Mouse (Mus musculus) left cerebral cortex, adult 9 months (tissue): ENCODE measurements around the gene Zscan22.
"Not testable (repeated sequence)": the region's sequence is repeated elsewhere in the genome, so short reads cannot be mapped to it uniquely, and the experiment has no call there.

Source experiments
- DNase-seq, 2 experiments: peaks; one replicate each; pipeline ENCODE4 v3.0.0; 2022; ENCODE audit warnings: low spot score in 2 of 2

The Zscan22 gene

DNA sequence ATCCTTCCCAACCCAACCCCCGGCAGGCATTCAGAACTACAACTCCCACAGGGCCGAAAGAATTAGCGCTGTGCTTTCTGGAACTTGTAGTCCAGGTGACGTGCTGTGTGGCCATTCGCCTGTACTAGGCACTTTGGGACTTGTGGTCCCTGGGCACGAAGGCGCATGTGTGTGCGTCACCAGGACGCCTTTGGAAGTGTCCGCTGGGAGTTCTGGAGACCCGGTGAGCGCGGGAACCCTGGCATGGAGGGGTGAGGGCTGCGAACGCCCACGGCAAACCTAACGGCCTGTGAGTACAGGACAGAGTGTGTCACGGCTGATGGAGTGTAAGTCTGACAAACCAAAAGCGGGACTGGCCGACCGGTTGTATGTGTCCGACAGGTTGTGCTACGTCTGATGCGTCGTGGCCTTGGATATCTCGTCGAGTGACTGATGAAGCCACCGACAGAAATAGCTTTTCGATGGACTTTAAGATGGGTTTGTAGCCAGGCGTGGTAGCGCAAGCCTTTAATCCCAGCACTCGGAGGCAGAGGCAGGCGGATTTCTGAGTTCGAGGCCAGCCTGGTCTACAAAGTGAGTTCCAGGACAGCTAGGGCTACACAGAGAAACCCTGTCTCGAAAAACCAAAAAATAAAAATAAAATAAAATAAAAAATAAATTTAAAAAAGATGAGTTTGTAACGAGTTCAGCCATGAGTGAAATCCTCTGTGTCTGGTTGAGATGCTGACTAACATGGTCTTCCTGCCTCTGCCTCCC lies at the start of gene Zscan22:
TSS of gene Zscan22 (plus strand) at position 161 of the 756 bp plus-strand sequence.
- DNase-seq = peak; percentile 91 to 97

- no peak for DNase-seq
Measured at GRCm38 (mm10) chr7:12874301-12874700, 23.3 kb upstream of the Zscan22 start.

DNA sequence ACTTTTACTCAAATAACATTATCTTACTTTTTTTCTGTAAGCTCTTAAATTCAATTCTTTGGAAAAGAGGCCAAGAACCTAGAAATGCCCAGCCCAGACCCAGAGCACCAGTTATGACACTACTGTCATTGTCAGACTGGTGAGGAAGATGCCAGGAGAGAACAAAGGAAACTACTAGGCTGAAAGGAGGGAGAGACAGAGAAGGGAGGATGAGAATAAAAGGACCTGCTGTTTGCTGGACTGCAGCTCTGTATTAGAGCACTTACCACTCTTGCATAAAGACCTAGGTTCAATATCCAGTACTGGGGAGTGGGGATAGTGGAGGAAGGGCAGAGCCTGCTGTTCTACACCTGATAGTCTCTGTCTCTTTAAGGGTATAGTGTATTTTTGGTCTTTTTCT lies 17.6 kb upstream of the Zscan22 start:
- no peak for DNase-seq

DNA sequence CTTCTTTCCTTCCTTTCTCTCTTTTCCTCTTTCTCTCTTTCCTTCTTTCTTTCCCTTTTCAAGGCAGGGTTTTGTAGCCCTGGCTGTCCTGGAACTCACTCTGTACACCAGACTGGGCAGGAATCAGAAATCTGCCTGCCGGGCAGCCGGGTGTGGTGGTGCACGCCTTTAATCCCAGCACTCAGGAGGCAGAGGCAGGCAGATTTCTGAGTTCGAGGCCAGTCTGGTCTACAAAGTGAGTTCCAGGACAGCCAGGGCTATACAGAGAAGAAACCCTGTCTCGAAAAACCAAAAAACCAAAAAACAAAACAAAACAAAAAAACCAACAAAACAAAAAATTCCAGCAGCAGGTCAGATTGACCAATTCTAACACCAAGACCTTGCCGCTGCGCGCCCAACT lies 17.1 kb upstream of the Zscan22 start:
- not testable (repeated sequence) for DNase-seq

DNA sequence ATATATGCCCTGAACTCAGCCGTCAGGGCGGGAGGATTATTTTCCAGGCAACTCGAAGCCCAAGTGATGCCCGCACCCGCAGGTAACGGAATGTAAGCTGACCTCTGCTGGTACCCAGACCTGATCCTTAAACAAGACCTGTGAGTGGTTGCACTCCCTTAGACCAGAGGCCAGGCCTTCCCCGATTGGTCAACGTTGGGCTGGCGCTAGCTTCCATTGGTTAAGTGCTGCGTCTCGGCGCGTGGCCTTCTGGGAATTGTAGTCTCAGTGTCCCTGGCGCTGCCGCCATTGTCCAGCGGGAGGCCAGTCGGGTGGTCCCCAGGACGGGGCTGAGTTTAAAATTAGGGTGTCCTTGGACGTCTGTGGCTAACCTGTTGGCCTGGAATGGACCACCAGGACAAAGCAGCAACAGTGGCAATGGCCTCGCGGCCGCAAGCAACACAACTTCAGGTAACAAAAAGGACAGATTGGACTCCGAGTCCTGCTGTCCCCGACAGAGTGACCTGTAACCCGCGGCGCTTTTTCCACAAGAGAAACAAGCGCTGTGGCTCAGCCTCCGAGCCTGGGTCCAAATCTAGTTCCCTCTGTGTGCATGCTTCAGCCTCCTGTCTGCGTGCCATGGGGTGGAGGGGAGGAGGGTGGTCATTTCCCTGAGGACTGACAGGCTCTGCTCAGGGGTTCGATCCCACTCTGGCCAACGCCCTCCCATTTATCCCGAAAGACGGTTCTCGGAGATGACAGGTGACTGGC lies 16.5 kb upstream of the Zscan22 start, which contains the start of gene Zfp128:
TSS of gene Zfp128 (plus strand) at position 267 of the 750 bp plus-strand sequence.
- DNase-seq = peak; percentile 90 to 98

- no peak for DNase-seq
Measured at GRCm38 (mm10) chr7:12886563-12887266, 10.9 kb upstream of the Zscan22 start.

DNA sequence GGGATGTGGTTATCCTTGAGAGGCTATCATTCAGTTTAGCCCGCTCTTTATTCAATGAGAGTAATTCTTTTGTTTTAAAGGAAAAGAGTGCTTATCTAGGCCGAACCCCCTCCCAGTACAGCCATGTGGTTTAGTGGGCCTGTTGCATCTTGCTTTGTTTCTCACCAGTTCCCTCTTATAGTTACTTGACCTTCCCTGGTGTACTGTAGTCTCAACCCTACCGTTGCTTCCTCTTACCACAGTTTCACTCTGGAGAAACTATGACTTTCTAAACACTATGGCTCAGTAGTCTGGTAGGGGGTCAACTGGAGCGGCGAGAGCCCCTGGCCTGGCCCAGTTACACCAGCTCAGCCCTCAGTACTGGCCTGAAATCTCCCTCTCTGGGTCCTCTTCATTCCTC lies 10.0 kb upstream of the Zscan22 start:
- no peak for DNase-seq

DNA sequence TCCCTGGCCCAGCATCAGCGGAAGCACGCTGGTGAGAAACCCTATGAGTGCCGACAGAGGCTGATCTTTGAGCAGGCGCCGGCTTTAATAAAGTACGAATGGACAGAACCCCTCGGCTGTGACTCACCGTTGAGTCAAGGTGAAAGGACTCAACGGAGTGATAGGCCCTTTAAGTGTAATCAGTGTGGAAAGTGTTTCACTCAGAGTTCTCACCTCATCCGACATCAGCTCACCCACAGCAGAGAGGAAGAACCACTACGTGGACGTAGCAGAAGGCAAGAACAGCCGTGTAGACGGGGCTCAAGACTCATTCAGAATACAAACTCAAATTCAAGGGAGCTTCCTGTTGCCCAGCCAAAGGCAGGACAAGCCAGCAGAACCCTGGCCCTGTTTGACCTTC lies 6.7 kb upstream of the Zscan22 start:
- DNase-seq = no peak

DNA sequence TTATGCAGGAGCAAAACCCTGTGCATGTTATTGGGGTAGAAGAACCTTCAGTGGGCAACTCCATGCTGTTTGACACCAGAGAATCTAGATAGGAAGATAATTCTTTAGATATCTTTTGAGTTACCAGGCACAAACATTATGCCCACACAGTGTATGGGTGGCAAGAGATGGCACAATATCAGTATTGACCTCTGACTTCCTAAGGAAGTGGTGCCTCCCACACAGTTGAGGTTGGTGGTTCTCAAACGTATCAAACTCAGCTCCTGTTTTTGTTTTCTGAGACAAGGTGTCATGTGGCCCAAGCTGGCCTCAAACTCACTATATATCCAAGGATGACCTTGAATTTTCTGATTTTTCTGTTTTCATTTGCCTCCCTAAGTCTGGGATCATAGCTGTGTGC lies 6.3 kb upstream of the Zscan22 start:
- no peak for DNase-seq

DNA sequence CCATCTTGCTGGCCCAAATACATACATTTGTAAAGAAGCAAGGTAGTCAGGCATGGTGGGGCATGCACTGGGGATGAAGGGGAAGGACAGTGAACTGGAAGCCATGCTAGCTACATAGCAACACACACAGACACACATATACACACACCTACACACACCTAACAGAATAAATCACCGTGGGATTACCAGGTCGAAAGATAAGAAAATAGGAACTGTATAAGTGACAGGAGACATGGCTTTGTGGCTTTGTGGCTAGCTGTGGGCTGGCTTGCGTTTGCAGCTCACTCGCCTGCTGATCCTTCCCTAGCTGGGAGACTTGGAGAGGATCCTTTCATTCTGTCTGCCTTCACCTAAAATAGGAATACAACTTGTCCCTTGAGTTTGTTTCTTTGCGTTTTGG lies 3.9 kb downstream of the Zscan22 start:
- no peak for DNase-seq

- DNase-seq = no peak
Measured at GRCm38 (mm10) chr7:12903623-12904022, 6.0 kb downstream of the Zscan22 start.

DNA sequence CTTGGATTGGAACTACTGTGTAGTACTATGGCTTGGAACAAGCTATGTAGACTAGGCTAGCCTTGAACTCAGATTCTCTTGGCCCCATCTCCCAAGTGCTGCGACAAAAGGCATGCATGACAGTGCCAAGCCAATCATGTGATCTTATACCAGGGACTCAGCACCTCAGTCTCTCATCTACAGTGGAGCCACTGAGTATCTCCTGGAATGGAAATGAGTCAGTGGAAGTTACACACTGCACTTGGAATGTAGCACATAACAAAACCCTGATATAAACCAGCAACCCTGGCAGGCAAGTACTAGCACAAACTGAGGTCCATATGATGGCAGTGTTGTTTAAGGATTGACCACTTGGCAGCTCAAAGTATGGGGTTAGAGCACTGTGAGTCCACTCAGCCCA lies 7.5 kb downstream of the Zscan22 start:
- no peak for DNase-seq

GRCm38 (mm10) chr7:12909498-12909962 lies 11.9 kb downstream of the Zscan22 start:
- peak in 1 of 2 experiments; percentile 89 for DNase-seq

DNA sequence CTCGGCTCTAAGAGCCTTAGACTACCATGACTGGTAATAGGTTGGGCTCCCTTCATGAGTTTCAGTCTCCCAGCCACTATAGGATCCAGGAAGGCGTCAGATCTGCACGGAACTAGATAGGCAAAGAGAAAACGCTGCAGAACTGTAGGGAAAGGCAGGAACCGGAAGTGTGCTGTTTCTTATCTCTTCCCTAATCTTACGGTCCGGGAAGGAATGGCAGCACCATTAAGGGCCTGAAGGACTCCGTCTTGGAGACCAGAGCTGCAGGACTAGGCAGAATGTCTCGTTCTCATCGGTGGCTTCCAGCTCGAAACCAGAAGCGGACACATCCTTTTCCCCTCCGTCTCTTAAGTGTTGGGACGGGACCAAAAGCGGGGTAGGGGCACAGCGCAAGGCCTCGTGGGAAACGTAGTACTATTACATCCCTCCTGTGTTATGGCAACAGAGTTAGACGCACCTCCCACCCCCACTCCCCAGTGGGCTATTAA lies 12.6 kb downstream of the Zscan22 start:
- DNase-seq = peak in 1 of 2 experiments; percentile 66

DNA sequence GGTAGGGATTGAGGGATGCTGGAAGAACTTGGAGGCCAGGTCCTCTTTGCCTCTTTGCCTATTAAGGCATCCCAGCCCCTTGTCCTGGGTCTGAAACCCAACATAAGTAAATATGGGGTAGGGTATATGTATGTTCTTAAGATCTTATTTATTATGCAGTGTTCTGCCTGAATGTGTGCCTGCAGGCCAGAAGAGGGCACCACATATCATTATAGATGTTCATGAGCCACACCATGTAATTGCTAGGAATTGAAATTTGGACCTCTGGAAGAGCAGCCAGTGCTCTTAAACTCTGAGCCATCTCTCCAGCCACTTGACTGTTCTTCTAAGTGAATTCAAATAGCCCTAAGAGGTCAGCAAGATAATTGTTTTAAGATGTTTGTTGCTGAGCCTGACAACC lies 15.9 kb downstream of the Zscan22 start:
- DNase-seq = no peak

DNA sequence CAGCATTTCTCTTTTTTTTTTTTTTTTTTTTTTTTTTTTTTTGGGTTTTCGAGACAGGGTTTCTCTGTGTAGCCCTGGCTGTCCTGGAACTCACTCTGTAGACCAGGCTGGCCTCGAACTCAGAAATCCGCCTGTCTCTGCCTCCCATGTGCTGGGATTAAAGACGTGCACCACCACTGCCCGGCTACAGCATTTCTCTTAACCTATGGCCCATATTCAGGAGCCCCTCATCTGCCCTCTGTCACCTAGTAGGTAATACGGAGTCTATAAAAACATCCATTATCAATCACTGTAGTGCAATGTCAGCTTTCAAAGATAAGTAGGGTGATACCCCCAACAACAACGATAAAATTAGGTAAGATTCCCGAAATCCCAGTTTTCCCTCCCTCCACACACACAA lies 22.9 kb downstream of the Zscan22 start:
- not testable (repeated sequence) for DNase-seq

GRCm38 (mm10) chr7:12921318-12921704 lies 23.7 kb downstream of the Zscan22 start:
- no peak for DNase-seq

GRCm38 (mm10) chr7:12921705-12922465 lies 24.3 kb downstream of the Zscan22 start, which contains the start of gene Rps5:
Gene Rps5, plus strand, starts transcription at chr7:12922290.
- peak; percentile 97 to 99 for DNase-seq

DNA sequence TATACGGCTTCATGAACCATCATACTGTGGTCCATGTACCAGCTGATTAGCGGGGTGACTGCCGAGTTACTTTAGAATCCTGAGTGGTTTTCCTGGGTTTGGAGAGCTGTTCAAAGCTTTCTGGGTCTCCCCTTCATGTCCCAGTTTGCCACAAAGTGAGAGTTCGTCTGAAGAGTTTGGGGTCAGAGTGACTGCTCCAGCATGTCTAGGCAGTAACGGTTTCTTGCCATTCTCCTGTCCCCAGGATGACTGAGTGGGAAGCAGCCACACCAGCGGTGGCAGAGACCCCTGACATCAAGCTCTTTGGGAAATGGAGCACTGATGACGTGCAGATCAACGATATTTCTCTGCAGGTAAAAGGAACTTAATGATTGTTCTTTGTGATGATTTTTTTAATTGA lies 25.1 kb downstream of the Zscan22 start:
- DNase-seq = no peak

GRCm38 (mm10) chr7:12926316-12926715 lies 28.7 kb downstream of the Zscan22 start:
- no peak for DNase-seq

DNA sequence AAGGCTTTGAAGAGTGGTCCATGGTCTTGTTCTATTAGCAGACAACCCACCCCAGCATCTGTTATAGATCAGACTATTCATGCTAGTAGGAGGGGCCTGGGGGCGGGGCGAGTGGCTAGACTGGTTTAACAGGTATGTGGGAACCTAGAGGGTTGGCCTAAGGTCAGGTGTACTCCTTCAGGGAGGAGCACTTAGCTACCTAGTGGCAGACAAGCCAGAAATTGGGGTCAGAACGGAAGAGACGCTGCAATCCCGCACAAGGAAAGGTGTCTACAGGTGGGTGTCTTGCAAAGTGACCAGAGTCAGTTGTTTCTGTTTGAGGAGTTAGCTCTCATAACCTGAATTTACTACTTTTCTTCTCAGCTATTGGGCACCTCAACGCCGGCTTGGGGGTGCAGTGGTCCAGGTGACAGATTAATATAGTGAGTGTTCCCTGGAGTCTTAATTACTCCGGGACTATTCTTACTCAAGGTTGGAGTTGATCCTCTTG lies 29.6 kb downstream of the Zscan22 start, which contains the start of gene Rnf225:
TSS of gene Rnf225 (plus strand) at position 226 of the 490 bp plus-strand sequence.
- DNase-seq = no peak
